Mouse (Mus musculus): ENCODE results near the gene Ism2.

DNA sequence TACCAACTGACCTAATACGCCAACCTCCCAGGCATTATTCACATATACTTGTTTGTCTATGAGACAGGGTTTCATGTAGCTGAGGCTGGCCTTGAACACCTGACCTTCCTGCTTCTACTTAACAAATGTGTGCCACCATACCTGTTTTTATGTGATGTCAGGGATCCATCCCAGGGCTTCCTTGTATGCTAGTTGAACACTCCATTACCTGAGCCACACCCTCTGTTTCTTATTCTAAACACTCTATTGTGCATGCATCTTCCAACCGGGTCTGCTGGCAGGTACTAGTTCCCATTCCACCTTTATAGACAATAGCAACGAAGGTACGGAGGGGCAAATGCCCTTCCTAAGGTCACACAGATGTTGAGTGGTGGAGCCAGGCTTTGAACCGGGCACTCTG, 10.4 kb downstream of the Ism2 start:
- TF ChIP-seq POLR2A (IDR thresholded peaks at IDR 0.05; ENCODE audit: insufficient read depth, low read length): no peak
- no peak for TF ChIP-seq CTCF (IDR thresholded peaks at IDR 0.05; ENCODE audit: low read depth, low read length)
- peak; percentile 71; the same call in 1 of the 2 replicates for TF ChIP-seq EP300 (IDR thresholded peaks at IDR 0.05; ENCODE audit: insufficient read depth, low read depth, low read length)

Measured in ES-Bruce4 (cell line).